Mouse (Mus musculus) ES-E14 (cell line): Measurements from ENCODE around the gene Calml4. TPM values are rescaled to one million over a fixed set of nuclear protein-coding genes. Genes with fewer than 3 reads are reported as not detected.

Experiments
- DNase-seq: peaks from one replicate; pipeline ENCODE4 v3.0.0-alpha.2; 2013; ENCODE audit warnings: low read depth, low spot score
- H3K27ac ChIP-seq: 2 replicates; pipeline ENCODE4 v1.5.1; 2012; ENCODE audit warnings: low read depth, mild to moderate bottlenecking, low read length, moderate library complexity, mixed read lengths; ENCODE audit not compliant: poor library complexity, insufficient read depth, severe bottlenecking
- H3K36me3 ChIP-seq: 2 replicates; pipeline ENCODE4 v1.6.1; 2012; ENCODE audit warnings: mild to moderate bottlenecking, low read length, moderate library complexity, mixed read lengths; ENCODE audit not compliant: control insufficient read depth, poor library complexity, insufficient read depth, severe bottlenecking
- H3K4me1 ChIP-seq, 2 experiments: fragments of 150-350 bp in 1 of 2; sonication (generic) in 1 of 2; 2 replicates each; pipeline ENCODE4 v1.6.1; 2012; ENCODE audit warnings: low read length in 2 of 2, mild to moderate bottlenecking in 1 of 2, mixed read lengths in 1 of 2; ENCODE audit not compliant: control insufficient read depth in 2 of 2, insufficient read depth in 2 of 2, poor library complexity in 1 of 2
- H3K4me3 ChIP-seq, 2 experiments: fragments of 150-350 bp in 1 of 2; sonication (generic) in 1 of 2; 2 replicates each; pipeline ENCODE4 v1.5.1; 2012; ENCODE audit warnings: low read length in 2 of 2, low read depth in 1 of 2, mild to moderate bottlenecking in 1 of 2, mixed read lengths in 1 of 2; ENCODE audit not compliant: insufficient read depth in 1 of 2, poor library complexity in 1 of 2, severe bottlenecking in 1 of 2
- H3K9ac ChIP-seq: 2 replicates; pipeline ENCODE4 v1.6.1; 2012; ENCODE audit warnings: low read depth, mild to moderate bottlenecking, low read length, mixed read lengths; ENCODE audit not compliant: poor library complexity, insufficient read depth, severe bottlenecking
- H3K9me3 ChIP-seq: fragments of 150-350 bp; sonication (generic); 2 replicates; pipeline ENCODE4 v1.6.1; 2012; ENCODE audit warnings: low read depth, mild to moderate bottlenecking, low read length; ENCODE audit not compliant: control insufficient read depth, insufficient read depth
- CHD2 ChIP-seq: IDR thresholded peaks from 2 replicates; pipeline ENCODE4 v1.6.1; 2014; ENCODE audit warnings: mild to moderate bottlenecking, low read depth, low read length, inconsistent platforms
- HCFC1 ChIP-seq: IDR thresholded peaks from 2 replicates; pipeline ENCODE4 v1.6.1; 2012; ENCODE audit warnings: low read length, inconsistent platforms, borderline replicate concordance; ENCODE audit not compliant: insufficient read depth
- MAFK ChIP-seq: IDR thresholded peaks from 2 replicates; pipeline ENCODE4 v1.6.1; 2014; ENCODE audit warnings: mild to moderate bottlenecking, low read depth, low read length, inconsistent platforms; ENCODE audit not compliant: insufficient read depth
- ZC3H11A ChIP-seq: IDR thresholded peaks from 2 replicates; pipeline ENCODE4 v1.6.1; 2012; ENCODE audit warnings: low read depth, mild to moderate bottlenecking, inconsistent platforms, low read length, borderline replicate concordance
- ZNF384 ChIP-seq: IDR thresholded peaks from 2 replicates; pipeline ENCODE4 v1.6.1; 2012; ENCODE audit warnings: low read depth, low read length, inconsistent platforms
- in situ Hi-C, 2 experiments: fragments of 600-800 bp; cut with MboI; formaldehyde crosslinking; loops; one replicate each; pipeline ENCODE4 v1.15.1; 2025; ENCODE audit warnings: low sequenced_read_pairs in 2 of 2, inconsistent platforms in 1 of 2; ENCODE audit not compliant: unreplicated experiment in 2 of 2
- total RNA-seq: library from RNA; depleted of rRNA; stranded (reverse); fragments of 300-350 nt; gene quantifications from 2 replicates; pipeline ENCODE4 v1.2.3, GENCODE M21; 2012

Gene Calml4
- total RNA-seq, 1 experiment: 10.2 TPM

DNA sequence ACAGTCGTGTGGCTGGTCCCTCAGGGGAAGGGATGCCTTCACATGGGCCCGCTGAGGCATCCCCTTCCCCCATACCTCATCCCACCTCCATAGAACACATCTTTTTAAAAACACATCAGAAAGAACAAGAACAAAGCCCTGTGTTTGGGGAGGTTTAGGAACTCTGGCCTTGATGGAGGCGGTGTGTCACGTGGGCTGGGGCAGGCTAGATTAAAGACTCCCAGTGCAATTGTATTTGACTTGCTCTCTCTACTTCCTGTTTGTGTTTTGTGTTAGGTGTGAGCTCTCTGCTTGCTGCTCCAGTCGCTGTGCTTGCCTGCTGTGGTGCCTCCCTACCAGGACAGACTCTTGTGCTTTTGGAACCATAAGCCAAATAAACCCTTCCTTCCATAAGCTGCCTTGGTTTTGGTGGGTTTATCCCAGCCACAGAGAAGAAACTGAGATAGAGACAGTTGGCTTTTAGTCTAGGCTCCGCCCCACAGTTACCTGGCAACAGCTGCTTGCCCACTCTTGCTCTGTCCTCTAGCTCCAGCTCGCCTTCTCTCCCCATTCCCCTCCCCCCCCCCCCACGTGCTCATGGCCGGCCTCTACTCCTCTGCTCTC, 32.0 kb upstream of the Calml4 start:
- H3K4me1 ChIP-seq: peaks cover under 1 to 14% of the 10 kb centered on the region in 2 experiments; a peak in 3 of 4 replicates
- in situ Hi-C loops: no loop called here
- peak overlapping the region; percentile 66 for H3K9ac ChIP-seq
- TF ChIP-seq CHD2 (no peak), ZNF384 (no peak), HCFC1 (no peak)
- no peaks in the 10 kb centered on the region for H3K36me3 ChIP-seq
- peak overlapping the region; percentile 14 to 46; a peak in 2 of 4 replicates for H3K4me3 ChIP-seq
- peak overlapping the region; percentile 95 for H3K27ac ChIP-seq
- H3K9me3 ChIP-seq: no peaks in the 10 kb centered on the region
- DNase-seq: no peak

DNA sequence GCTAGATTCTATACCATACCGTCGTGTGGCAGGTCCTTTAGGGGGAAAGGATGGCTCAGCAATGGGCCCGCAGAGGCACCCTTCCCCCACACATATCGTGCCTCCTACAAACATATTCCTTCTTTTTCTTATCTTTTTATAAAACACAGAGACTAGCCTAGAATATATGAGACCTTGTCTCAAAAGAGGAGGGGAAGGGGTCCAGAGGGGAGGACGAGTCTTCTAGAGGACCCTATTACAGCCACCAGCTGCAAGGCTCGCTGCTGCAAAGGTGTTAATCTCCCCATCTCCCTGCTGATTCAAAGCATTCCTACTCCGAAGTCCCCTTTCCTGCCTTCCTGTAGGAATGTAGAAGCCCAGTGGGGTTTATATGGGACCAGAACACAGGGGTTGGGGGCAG, 31.4 kb upstream of the Calml4 start:
- no peaks in the 10 kb centered on the region for H3K36me3 ChIP-seq
- no peak for DNase-seq
- no peaks in the 10 kb centered on the region for H3K9me3 ChIP-seq
- in situ Hi-C loops: no loop called here
- peak overlapping the region; percentile 9 to 46; a peak in 3 of 4 replicates for H3K4me3 ChIP-seq
- TF ChIP-seq MAFK (no peak), ZNF384 (no peak), HCFC1 (no peak), CHD2 (no peak), ZC3H11A (no peak)
- peaks cover 3 to 11% of the 10 kb centered on the region in 2 experiments; a peak in 3 of 4 replicates for H3K4me1 ChIP-seq
- H3K27ac ChIP-seq: peak overlapping the region; percentile 95
- peak overlapping the region; percentile 66; the same call in 1 of the 2 replicates for H3K9ac ChIP-seq

DNA sequence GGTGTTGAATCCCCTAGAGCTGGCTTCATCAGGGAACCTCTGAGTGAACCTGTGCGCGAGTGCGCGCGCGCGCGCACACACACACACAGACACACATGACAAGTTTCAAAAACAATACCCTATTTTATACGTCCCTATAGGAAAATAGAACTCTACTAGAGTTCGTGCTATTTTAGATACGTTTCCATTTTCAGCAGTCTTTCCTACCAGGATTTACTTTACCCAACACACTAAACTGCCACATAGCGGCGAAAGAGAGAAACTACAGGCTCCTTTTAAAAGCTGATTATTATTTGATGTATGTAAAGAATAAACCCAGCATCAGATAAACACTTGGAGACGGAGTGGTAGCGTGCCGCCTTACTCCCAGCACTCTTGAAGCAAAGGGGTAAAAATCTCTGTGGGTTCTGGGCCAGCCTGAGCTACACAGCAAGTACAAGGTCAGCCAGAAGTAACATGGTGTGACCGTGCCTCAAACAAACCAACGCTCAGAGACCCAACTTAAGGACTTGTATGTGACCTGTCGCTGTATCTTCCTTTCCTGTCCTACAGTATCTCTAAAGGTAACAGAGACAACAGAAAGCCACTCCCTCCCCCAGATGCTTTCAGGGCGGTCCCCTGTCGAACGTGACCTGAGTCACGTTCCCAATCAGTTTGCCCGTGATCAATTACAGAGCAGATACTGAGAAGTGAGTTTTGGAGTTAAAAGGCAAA, 29.8 kb upstream of the Calml4 start:
- no peak for DNase-seq
- no peaks in the 10 kb centered on the region for H3K9me3 ChIP-seq
- peak overlapping the region; percentile 66 for H3K9ac ChIP-seq
- no peaks in the 10 kb centered on the region for H3K36me3 ChIP-seq
- peak overlapping the region; percentile 95 for H3K27ac ChIP-seq
- peak overlapping the region; percentile 38 to 48 for H3K4me3 ChIP-seq
- no peak for TF ChIP-seq HCFC1
- no peak for TF ChIP-seq MAFK
- no peak for TF ChIP-seq ZNF384
- no peak for TF ChIP-seq ZC3H11A
- TF ChIP-seq CHD2: no peak
- in situ Hi-C loops: no loop called here
- peaks cover 3 to 9% of the 10 kb centered on the region in 2 experiments; a peak in 3 of 4 replicates for H3K4me1 ChIP-seq

DNA sequence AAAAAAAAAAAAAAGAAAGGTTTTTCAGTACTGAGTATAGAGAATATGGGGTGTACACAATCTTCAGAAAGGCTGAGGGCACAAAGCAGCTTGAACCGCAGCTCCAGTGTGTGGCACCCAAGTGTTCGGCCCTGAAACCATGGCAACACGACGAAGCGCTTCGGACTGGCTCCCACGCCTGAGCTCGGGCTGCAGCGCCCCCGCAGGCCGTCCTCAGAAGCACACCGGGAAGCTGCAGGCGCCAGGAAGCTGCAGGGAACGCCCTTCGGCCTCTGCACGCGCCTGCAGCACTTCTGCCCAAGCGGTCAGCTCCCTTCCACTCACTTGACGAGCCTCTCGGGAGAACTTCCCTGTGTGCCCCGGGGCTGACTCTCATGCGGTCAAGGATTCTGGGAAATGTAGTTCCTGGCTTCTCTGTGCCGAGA, 29.2 kb upstream of the Calml4 start:
- in situ Hi-C loops: no loop called here
- H3K36me3 ChIP-seq: no peaks in the 10 kb centered on the region
- TF ChIP-seq ZC3H11A: no peak
- TF ChIP-seq ZNF384: peak; percentile 91
- 0 out of 2 replicates have a peak, but pooled peaks have one; percentile 12 for TF ChIP-seq MAFK
- peak; percentile 96 for TF ChIP-seq HCFC1
- TF ChIP-seq CHD2: peak; percentile 85
- no peaks in the 10 kb centered on the region for H3K9me3 ChIP-seq
- DNase-seq: peak; percentile 94
- H3K4me3 ChIP-seq: peak overlapping the region; percentile 38 to 48; a peak in 2 of 4 replicates
- H3K27ac ChIP-seq: peak overlapping the region; percentile 95; the same call in 1 of the 2 replicates
- H3K9ac ChIP-seq: no peak overlapping the region; the same call in 1 of the 2 replicates
- H3K4me1 ChIP-seq: peaks cover 3 to 10% of the 10 kb centered on the region in 2 experiments; a peak in 3 of 4 replicates
